Mouse (Mus musculus) megakaryocyte progenitor cell, adult 5-6 weeks (primary cell): ENCODE data around the gene Fmo5. TPM values are rescaled to one million over a fixed set of nuclear protein-coding genes. Genes with fewer than 3 reads are reported as not detected.

Source experiments
- total RNA-seq, 2 experiments: library from RNA; stranded (forward) in 1 of 2; stranded (reverse) in 1 of 2; fragments of 157-497, 149-512 nt in 1 of 2; fragments of 200-1000 nt in 1 of 2; gene quantifications; 2 replicates each; pipeline versions ENCODE4 v1.2.3 to v1.2.4; 2015 to 2017

Fmo5 gene
- total RNA-seq, 2 experiments from 2014 or later = 3.3 to 5.0 TPM

Other genes with a start within 250 kb of the Fmo5 start
- gene Olfr1402, start 206.8 kb upstream of the Fmo5 start, total RNA-seq (2015) = not detected in 2 replicates
- gene Olfr1402, start 206.8 kb upstream of the Fmo5 start, total RNA-seq (2017) = not detected in 2 replicates
- gene Chd1l, start 18.6 kb upstream of the Fmo5 start, total RNA-seq (2015) = 21.1 and 21.3 TPM in 2 replicates
- gene Chd1l, start 18.6 kb upstream of the Fmo5 start, total RNA-seq (2017) = 45.9 and 57.4 TPM in 2 replicates
- gene Prkab2, start 29.4 kb downstream of the Fmo5 start, total RNA-seq (2015) = 3.4 and 4.0 TPM in 2 replicates
- 2.7 and 4.0 TPM in 2 replicates for gene Prkab2, start 29.4 kb downstream of the Fmo5 start, total RNA-seq (2017)
- gene Gm17651, start 45.9 kb downstream of the Fmo5 start, total RNA-seq (2015) = not detected in 2 replicates
- gene Gm17651, start 45.9 kb downstream of the Fmo5 start, total RNA-seq (2017) = not detected in 2 replicates